Mouse (Mus musculus) A20 (cell line): ENCODE measurements around the gene Katnb1.

ENCODE experiments used
- DNase-seq: peaks from one replicate; pipeline ENCODE4 v3.0.0-alpha.2; 2011; ENCODE audit warnings: low read depth, low spot score

Katnb1 gene

DNA sequence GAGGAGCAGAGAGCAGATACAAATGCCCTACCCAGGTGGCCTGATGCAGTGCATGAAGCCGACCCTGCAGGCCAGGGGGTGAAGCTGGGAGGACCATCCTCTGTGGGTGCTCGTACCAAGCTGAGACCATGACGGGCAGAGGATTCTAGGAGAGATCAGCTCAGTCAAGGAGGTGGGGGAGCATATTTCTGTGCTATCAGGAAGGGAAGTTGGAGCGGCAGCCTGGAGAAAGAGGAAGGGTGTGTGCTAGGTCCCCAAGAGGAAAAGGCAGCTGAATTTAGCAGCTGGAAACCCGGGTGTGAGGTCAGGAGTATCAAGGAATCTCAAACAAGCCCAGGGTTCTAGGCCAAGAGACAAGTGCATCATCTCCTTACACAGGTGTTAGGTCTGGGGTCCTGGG, 59.6 kb downstream of the Katnb1 start:
- DNase-seq = no peak

DNA sequence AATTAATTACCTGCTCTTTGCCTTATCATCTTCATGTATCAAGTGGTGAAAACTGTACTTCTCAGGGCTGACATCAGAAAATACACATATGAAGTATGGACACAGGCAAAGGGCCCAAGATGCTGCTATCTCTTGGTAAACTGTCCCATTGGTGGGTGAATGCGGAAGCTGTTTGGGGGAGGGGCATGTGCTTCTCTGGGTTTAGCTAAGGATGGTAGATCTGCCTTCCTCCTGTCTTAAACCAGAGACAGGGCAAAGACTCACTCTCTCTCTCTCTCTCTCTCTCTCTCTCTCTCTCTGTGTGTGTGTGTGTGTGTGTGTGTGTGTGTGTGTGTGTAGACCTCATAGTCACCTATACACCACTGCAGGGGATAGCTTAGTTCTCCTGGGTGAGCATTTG, 60.0 kb downstream of the Katnb1 start:
- no peak for DNase-seq

DNA sequence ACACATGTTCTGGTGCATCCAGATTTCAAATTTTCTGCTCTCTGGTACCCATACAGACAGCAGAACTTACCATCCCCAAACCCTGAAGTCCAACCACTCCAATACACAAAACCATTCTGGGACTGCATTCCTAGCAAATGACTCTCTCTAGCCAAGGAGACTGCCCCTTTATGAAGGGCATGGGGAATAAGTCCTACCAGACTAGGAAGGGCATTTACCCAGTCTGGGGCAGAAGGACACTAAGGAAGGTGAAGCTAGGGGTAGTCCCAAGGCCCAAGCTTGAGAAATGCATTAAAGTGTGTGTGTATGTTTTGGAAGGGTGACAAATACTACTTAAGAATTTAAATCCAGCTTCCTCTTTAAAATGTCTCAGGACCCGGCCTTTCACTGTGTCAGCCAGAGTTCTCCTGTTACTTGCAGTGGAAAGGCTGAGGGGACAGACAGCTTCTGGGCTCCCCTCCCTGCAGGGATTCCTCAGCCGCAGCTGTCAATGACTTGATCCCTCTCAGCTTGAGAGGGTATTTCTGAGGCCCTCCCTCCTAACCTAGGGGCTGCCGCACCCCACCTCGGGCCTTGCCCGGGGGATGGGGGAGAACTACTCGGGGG, 60.6 kb downstream of the Katnb1 start:
- no peak for DNase-seq

DNA sequence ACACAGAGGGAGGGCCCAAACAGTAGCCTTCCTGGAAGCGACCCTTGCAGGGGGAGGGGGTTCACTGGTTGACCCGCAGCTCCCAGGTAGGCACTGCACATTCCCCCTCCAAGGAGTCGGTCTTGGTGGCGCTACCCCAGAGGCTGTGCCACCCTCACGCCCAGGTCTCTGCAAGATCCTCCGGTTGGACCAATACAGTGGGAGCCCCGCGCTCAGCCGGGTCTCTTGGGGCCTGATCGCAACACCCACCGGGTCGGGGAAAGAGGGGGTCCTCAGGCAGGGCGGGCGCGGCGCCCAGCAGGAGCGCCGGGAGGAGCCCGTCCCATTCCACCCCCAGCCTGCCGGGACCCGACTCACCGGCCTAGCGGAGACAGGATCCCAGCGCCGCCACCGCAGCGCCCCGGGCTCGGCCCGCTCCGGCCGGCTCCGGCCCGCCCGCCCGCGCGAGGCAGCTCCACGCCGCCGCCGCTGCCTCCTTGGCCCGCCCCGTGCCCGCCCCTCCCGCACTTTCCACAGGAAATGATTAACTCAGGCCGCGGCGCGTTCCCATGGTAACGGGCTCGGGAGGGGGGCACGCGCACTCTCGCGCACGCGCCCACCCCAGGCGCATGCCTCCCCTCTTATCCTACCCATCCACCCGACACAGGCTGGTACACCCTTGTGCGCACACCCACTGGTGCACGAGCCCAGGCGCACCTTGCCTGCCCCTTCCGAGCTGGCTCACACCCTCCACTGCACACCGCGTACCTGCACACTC, 61.3 kb downstream of the Katnb1 start:
- DNase-seq = no peak

DNA sequence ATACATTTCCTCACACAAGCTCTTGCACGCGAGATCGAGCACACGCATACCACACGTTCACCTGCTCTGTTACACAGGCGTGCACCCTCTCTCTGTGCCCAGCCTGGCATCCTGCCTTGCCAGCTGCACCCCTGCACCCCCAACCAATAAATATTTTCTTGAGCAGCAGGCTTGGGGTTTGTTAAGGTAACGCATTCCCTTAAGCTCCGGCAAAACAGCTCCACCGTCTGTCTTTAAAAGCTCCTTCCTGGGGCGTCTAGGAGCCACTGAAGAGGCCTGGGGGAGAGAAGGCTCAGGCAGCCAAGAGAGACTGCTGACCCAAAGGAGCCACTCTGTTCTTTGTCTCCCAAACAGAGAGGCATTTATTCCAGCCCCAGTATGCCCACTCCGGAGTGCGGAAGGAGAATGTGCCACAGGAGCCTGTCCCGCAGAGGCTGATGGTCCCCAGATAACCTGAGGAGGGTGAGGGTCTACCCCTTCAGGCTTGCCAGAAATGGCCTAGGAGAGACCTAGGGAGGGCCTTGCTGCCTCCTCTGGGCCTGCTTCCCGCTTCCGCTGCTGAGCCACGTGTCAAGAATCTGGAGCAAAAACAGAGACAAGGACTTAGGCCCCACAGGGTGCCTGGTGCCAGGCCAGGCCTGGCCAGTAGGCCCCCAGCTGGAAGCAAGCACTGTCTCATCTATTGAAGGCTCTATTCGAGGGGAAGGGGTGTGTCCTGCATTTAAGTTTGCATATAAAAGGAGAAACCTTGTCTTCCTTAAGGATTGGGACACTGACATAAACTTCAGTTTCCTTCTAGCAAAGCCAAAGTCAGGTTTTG, 62.2 kb downstream of the Katnb1 start:
- no peak for DNase-seq

DNA sequence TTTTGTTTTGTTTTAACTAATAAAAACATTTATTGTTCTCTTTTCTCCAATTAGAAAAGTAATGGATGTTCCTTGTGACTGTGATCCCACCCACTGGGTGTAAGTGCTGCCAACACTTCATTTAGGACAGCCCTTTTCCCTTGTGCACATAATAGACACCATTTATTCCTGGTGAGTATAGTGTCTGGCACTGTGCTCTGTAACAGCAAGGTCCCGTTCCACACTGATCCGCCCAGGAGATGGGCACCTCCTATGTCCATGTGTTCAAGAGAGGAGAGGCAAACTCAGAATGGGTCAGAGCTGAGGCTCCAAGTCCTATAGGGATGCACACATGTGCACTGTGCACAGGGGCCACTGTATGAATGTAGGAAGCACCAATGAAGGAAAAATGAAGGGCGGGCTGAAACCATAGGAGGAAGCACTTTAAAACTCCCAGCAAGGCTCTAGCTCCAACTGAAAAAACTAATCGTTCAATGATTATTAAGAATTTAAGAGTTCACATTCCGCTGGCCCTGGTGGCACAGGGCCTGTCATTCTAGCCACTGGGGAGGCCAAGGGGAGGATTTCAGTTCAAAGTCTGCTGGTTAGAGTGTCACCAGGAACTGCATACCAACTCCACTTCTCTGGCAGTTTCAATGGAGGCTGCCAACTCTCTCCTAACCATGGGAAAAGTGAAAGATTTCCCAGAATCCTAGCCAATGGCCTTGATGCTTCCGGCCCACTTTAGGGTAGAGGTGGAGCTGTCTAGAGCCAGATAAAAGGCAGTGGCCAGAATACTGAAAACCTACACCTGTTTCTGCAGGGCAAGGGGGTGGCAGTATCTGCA, 63.0 kb downstream of the Katnb1 start:
- DNase-seq = no peak

DNA sequence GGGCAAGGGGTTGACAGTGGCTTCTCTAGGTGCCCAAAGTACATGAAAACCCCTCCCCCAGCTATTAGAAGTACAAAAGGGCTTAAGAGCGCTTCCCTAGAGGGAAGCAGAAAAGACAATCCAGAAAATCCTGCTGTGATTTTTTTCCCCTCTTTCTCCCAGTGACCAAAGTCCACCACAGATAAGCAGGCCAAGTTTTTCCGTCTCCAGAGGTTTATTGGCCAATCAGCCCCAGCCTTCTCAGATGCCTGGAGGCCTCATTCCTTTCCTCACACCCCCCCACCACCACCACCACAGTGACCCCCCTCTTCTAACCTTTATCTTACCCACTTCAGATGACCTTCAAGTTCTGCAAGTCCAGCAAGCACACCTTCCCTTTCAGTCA, 63.6 kb downstream of the Katnb1 start:
- no peak for DNase-seq

DNA sequence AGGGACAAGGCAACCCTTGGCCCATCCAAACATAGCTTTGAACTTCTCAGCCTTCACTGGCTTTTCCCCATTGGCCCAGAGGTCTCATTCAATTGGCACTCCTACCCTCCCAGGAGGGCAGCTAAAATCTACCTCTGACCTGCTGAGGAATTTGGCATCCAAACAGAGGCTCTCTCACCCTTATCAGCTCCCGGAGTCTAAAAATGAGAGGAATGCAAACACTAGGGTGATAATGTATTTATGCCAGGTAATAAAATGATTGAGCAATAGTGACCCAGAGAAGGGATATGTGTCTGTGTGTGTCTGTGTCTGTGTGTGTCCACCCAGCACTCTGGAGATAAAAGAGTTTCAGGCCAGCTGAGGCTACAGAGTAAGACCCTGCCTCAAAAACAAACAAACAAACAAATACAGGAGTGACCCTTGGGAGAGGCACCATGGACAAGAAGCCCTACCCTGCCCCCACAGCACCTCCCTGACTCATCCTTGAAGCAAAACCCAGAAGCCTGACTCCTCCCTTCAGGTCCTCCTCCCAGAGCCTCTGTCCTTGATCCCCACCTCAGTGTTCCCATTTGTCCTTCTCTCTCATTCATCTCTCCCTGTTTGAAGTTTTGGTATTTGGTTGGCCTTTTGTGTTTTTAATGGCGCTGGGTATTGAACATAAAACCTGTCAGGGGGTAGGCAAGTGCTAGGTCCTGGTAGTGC, 65.2 kb downstream of the Katnb1 start:
- DNase-seq = no peak

DNA sequence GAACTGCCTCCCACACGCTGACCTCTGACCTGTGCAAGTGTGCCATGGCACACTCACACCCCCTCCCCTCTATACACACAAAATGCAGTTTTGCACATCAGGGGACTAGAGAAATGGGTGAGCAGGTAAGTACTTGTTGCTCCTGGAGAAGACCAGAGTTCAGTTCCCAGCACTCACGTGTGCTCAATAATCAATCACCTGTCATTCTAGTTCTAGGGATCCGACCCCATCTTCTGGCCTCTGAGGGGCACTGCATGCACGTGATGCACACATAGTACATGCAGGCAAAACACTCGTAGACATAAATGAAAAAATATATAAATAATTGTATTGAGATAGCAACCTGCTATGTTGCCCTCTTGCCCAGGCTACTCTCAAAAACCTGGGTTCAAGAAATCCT, 65.9 kb downstream of the Katnb1 start:
- DNase-seq = no peak

DNA sequence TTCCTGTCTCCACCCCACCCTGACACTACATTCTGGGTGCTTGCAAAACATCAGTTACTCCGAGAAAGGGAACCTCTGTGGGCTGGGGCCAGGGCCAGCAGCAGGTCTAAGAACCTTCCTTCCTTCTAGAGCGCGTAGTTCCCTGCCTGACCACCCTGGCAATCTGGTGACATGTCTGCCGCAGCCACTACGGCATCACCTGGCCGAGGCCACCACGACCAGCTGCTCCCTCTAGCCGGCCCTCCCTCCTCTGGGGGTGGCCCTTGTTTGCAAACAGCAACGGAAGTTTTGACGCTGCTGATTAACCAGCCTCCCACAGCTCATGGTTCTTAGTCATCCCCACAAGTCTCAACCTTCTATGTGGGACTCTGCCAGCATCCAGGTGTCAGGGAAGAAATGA, 68.4 kb downstream of the Katnb1 start:
- peak; percentile 25 for DNase-seq

DNA sequence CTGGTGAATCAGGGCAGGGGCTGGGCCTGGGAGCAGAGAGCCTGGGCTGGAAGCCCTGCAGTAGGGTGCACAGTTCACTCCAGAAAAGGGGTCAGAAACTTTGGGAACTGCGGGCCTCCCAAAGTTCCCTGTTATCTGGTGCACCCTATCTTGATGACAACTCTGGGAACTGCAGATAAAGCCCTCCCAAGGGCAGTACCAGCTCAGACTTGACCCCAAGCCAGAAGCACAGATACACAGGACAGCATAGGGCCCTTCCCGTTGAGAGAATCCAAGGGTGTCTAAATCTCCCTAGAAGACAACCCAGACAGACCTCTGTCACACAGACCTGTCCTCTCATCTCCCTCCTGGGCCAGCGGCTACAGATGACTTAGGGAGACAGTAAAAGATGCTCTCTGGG, 69.6 kb downstream of the Katnb1 start:
- no peak for DNase-seq
